Mouse (Mus musculus): Measurements from ENCODE around the gene Ascl5. TPM values are rescaled to one million over a fixed set of nuclear protein-coding genes. Genes with fewer than 3 reads are reported as not detected.
A peak's percentile ranks its signal among the peaks of the same experiment; 100 is the strongest.

The Ascl5 gene
- polyA plus RNA-seq, 1 experiment from 2014 or later: not detected

- ATAC-seq (ENCODE audit: insufficient number of reproducible peaks, insufficient read depth, low FRiP score, low TSS enrichment, low read depth): peak; percentile 63
- peak overlapping the region; percentile 38 for H3K4me3 ChIP-seq (replicated peaks)
- no peak overlapping the region for H3K27ac ChIP-seq
- peak overlapping the region; percentile 62 for H3K4me2 ChIP-seq
- under 1% methylated on average over 6 of the region's 6 CpGs for WGBS
- H3K36me3 ChIP-seq: no peaks in the 10 kb centered on the region
- H3K9ac ChIP-seq (replicated peaks): no peak overlapping the region
- peaks cover 67% of the 10 kb centered on the region for H3K27me3 ChIP-seq
- H3K9me3 ChIP-seq: no peaks in the 10 kb centered on the region
- peaks cover 10% of the 10 kb centered on the region; the same call in 1 of the 2 replicates for H3K4me1 ChIP-seq (replicated peaks)
These were observed 861 bp downstream of the Ascl5 start for GRCm38 (mm10) chr1:136051465-136051864.

GRCm38 (mm10) chr1:136052547-136052946 lies 1.9 kb downstream of the Ascl5 start, which contains the start of gene Cacna1s:
Gene Cacna1s, plus strand, starts transcription at chr1:136052750.
- WGBS: 34% methylated on average over 11 of the region's 11 CpGs
- peaks cover 65% of the 10 kb centered on the region for H3K27me3 ChIP-seq
- H3K4me1 ChIP-seq (replicated peaks): peaks cover 10% of the 10 kb centered on the region; the same call in 1 of the 2 replicates
- no peaks in the 10 kb centered on the region for H3K9me3 ChIP-seq
- H3K27ac ChIP-seq: no peak within 1 kb of the TSS
- H3K4me2 ChIP-seq: no peak within 1 kb of the TSS
- H3K9ac ChIP-seq (replicated peaks): no peak within 1 kb of the TSS; the same call in 1 of the 2 replicates
- ATAC-seq (ENCODE audit: insufficient number of reproducible peaks, insufficient read depth, low FRiP score, low TSS enrichment, low read depth): no peak
- H3K36me3 ChIP-seq: no peaks in the 10 kb centered on the region
- H3K4me3 ChIP-seq (replicated peaks): no peak within 1 kb of the TSS

- 71% methylated on average over 3 of the region's 3 CpGs for WGBS
- peaks cover 36% of the 10 kb centered on the region for H3K27me3 ChIP-seq
- ATAC-seq (ENCODE audit: insufficient number of reproducible peaks, insufficient read depth, low FRiP score, low TSS enrichment, low read depth): no peak
These were observed 5.2 kb downstream of the Ascl5 start for GRCm38 (mm10) chr1:136055771-136056170.

GRCm38 (mm10) chr1:136058594-136058993 lies 8.0 kb downstream of the Ascl5 start:
- no peaks in the 10 kb centered on the region for H3K36me3 ChIP-seq
- ATAC-seq (ENCODE audit: insufficient number of reproducible peaks, insufficient read depth, low FRiP score, low TSS enrichment, low read depth): no peak
- no peaks in the 10 kb centered on the region for H3K4me1 ChIP-seq (replicated peaks)
- 52% methylated on average over 3 of the region's 3 CpGs for WGBS
- no peak overlapping the region for H3K9ac ChIP-seq (replicated peaks)
- no peak overlapping the region for H3K4me3 ChIP-seq (replicated peaks)
- H3K4me2 ChIP-seq: no peak overlapping the region
- no peak overlapping the region for H3K27ac ChIP-seq
- no peaks in the 10 kb centered on the region for H3K9me3 ChIP-seq
- H3K27me3 ChIP-seq: 0 out of 2 replicates have a peak, but pooled peaks cover 10% of the 10 kb centered on the region

More at GRCm38 (mm10) chr1:136055771-136056170, 5.2 kb downstream of the Ascl5 start:
- Histone ChIP-seq H3K4me2 (no peak overlapping the region), H3K4me3 (replicated peaks) (no peak overlapping the region), H3K36me3 (no peaks in the 10 kb centered on the region), H3K27ac (no peak overlapping the region), H3K9ac (replicated peaks) (no peak overlapping the region), H3K9me3 (no peaks in the 10 kb centered on the region), H3K4me1 (replicated peaks) (peaks cover 6% of the 10 kb centered on the region; the same call in 1 of the 2 replicates)

- no peak overlapping the region for H3K9ac ChIP-seq (replicated peaks)
- no peaks in the 10 kb centered on the region for H3K4me1 ChIP-seq (replicated peaks)
- ATAC-seq (ENCODE audit: insufficient number of reproducible peaks, insufficient read depth, low FRiP score, low TSS enrichment, low read depth): no peak
- H3K27me3 ChIP-seq: no peaks in the 10 kb centered on the region
- H3K27ac ChIP-seq: 0 out of 2 replicates have a peak overlapping the region, but pooled peaks have one; percentile 7
- no peaks in the 10 kb centered on the region for H3K36me3 ChIP-seq
- 58% methylated on average over 9 of the region's 9 CpGs for WGBS
- no peak overlapping the region for H3K4me2 ChIP-seq
- no peaks in the 10 kb centered on the region for H3K9me3 ChIP-seq
- no peak overlapping the region for H3K4me3 ChIP-seq (replicated peaks)
These were observed 10.6 kb downstream of the Ascl5 start for GRCm38 (mm10) chr1:136061041-136061789.

DNA sequence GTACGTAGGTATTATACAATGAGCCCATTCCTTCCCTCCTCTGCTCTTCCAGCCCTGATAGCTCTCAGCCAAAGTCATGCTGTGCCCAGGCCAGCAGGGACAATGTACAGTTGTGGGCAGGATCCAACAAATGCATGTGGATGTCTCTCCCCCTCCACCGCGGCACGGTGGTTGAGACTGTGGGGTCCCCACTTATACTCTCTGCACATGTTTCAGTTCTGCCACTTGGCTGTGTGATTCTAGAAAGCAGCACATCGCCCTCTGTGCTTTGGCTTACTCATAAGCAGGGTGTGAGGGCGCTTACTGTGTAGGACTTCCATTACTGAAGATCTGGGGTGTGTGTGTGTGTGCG lies 11.2 kb downstream of the Ascl5 start:
- Histone ChIP-seq H3K27me3 (no peaks in the 10 kb centered on the region), H3K4me2 (no peak overlapping the region), H3K36me3 (no peaks in the 10 kb centered on the region), H3K4me1 (replicated peaks) (no peaks in the 10 kb centered on the region), H3K9me3 (no peaks in the 10 kb centered on the region), H3K4me3 (replicated peaks) (no peak overlapping the region), H3K9ac (replicated peaks) (no peak overlapping the region), H3K27ac (no peak overlapping the region)
- WGBS: 89% methylated on average over 7 of the region's 7 CpGs
- no peak for ATAC-seq (ENCODE audit: insufficient number of reproducible peaks, insufficient read depth, low FRiP score, low TSS enrichment, low read depth)

DNA sequence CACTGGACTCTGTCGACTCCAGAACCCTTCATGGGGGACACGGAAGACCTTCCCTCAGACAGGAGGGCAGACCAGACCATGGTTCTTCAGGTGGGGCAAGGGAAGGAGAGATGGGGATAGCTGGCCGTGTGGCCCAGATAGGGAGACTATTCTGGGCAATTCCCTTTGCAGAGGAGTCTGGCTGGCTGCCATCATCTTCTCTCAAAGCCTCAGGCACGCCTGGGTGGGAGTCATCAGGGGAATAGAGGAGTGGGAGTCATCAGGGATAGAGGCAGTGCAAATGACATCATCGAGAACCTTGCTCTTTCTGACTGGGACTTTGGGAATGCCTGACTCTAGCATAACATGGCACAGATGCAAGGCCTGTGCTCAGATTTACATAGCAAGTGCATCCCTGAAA lies 13.4 kb downstream of the Ascl5 start:
- Histone ChIP-seq H3K9ac (replicated peaks) (no peak overlapping the region), H3K27me3 (no peaks in the 10 kb centered on the region), H3K9me3 (no peaks in the 10 kb centered on the region), H3K4me2 (no peak overlapping the region), H3K27ac (no peak overlapping the region), H3K36me3 (no peaks in the 10 kb centered on the region), H3K4me3 (replicated peaks) (no peak overlapping the region), H3K4me1 (replicated peaks) (no peaks in the 10 kb centered on the region)
- no peak for ATAC-seq (ENCODE audit: insufficient number of reproducible peaks, insufficient read depth, low FRiP score, low TSS enrichment, low read depth)
- WGBS: 71% methylated on average over 5 of the region's 5 CpGs

GRCm38 (mm10) chr1:136066621-136067020 lies 16.0 kb downstream of the Ascl5 start:
- no peak overlapping the region for H3K27ac ChIP-seq
- ATAC-seq (ENCODE audit: insufficient number of reproducible peaks, insufficient read depth, low FRiP score, low TSS enrichment, low read depth): no peak
- H3K4me1 ChIP-seq (replicated peaks): no peaks in the 10 kb centered on the region
- no peaks in the 10 kb centered on the region for H3K36me3 ChIP-seq
- no peak overlapping the region for H3K4me3 ChIP-seq (replicated peaks)
- H3K27me3 ChIP-seq: no peaks in the 10 kb centered on the region
- no peak overlapping the region for H3K4me2 ChIP-seq
- H3K9ac ChIP-seq (replicated peaks): no peak overlapping the region
- no peaks in the 10 kb centered on the region for H3K9me3 ChIP-seq
- 58% methylated on average over 1 of the region's 1 CpGs for WGBS

GRCm38 (mm10) chr1:136067579-136067978 lies 17.0 kb downstream of the Ascl5 start:
- Histone ChIP-seq H3K4me1 (replicated peaks) (no peaks in the 10 kb centered on the region), H3K27ac (no peak overlapping the region), H3K27me3 (no peaks in the 10 kb centered on the region), H3K36me3 (no peaks in the 10 kb centered on the region), H3K9me3 (no peaks in the 10 kb centered on the region), H3K4me2 (no peak overlapping the region), H3K4me3 (replicated peaks) (no peak overlapping the region), H3K9ac (replicated peaks) (no peak overlapping the region)
- 60% methylated on average over 3 of the region's 3 CpGs for WGBS
- ATAC-seq (ENCODE audit: insufficient number of reproducible peaks, insufficient read depth, low FRiP score, low TSS enrichment, low read depth): no peak

GRCm38 (mm10) chr1:136076086-136076485 lies 25.5 kb downstream of the Ascl5 start:
- Histone ChIP-seq H3K9me3 (no peaks in the 10 kb centered on the region), H3K9ac (replicated peaks) (no peak overlapping the region), H3K4me2 (no peak overlapping the region), H3K4me1 (replicated peaks) (no peaks in the 10 kb centered on the region), H3K27ac (no peak overlapping the region), H3K36me3 (no peaks in the 10 kb centered on the region), H3K4me3 (replicated peaks) (no peak overlapping the region), H3K27me3 (no peaks in the 10 kb centered on the region)
- WGBS: 10% methylated on average over 3 of the region's 3 CpGs
- ATAC-seq (ENCODE audit: insufficient number of reproducible peaks, insufficient read depth, low FRiP score, low TSS enrichment, low read depth): no peak

GRCm38 (mm10) chr1:136077656-136078055 lies 27.1 kb downstream of the Ascl5 start:
- WGBS: 70% methylated on average over 4 of the region's 4 CpGs

DNA sequence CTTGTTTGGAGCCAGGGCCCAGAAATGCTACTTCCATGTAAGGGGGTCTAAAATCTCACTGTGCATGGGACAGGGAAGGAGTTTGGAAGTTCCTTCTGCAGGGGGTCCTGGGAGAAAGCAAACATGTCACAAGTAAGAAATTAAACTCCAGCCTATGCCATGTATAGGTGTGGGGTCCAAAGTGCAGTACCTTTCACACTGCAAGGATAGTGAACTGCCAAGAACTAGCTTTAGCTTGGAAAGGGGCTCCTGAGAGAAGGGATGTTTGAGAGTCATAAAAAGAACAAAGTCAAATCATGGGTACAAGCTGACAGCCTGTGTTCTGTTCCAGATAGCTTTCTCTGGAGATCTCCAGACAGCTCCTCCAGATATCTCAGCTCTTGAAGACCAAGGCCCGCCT lies 30.6 kb downstream of the Ascl5 start:
- no peaks in the 10 kb centered on the region for H3K36me3 ChIP-seq
- no peak overlapping the region for H3K4me3 ChIP-seq (replicated peaks)
- no peak overlapping the region for H3K27ac ChIP-seq
- no peak overlapping the region for H3K4me2 ChIP-seq
- H3K4me1 ChIP-seq (replicated peaks): no peaks in the 10 kb centered on the region
- no peaks in the 10 kb centered on the region for H3K27me3 ChIP-seq
- peaks cover 9% of the 10 kb centered on the region; the same call in 1 of the 2 replicates for H3K9me3 ChIP-seq
- no peak overlapping the region for H3K9ac ChIP-seq (replicated peaks)
- ATAC-seq (ENCODE audit: insufficient number of reproducible peaks, insufficient read depth, low FRiP score, low TSS enrichment, low read depth): no peak
- 70% methylated on average over 1 of the region's 1 CpGs for WGBS

More at GRCm38 (mm10) chr1:136077656-136078055, 27.1 kb downstream of the Ascl5 start:
- Histone ChIP-seq H3K4me1 (replicated peaks) (no peaks in the 10 kb centered on the region), H3K4me3 (replicated peaks) (no peak overlapping the region), H3K9me3 (peaks cover 9% of the 10 kb centered on the region; the same call in 1 of the 2 replicates), H3K27me3 (no peaks in the 10 kb centered on the region), H3K36me3 (no peaks in the 10 kb centered on the region), H3K27ac (no peak overlapping the region), H3K4me2 (no peak overlapping the region), H3K9ac (replicated peaks) (no peak overlapping the region)
- no peak for ATAC-seq (ENCODE audit: insufficient number of reproducible peaks, insufficient read depth, low FRiP score, low TSS enrichment, low read depth)
